In genomic region chr6:57535386-57535936, GRCm38 (mm10) we compare ENCODE assay signal across 8 mouse cellular contexts. TPM values are rescaled to one million over a fixed set of nuclear protein-coding genes. Genes with fewer than 3 reads are reported as not detected.
DNase-seq lines count a peak whose midpoint lies in the region; ATAC-seq and TF ChIP-seq lines count a peak whose summit lies in the region.

Ppm1k (minus strand) TSS chr6:57535468.

- dilution Hi-C loops in CH12.LX (cut with MboI; ENCODE audit: extremely low pct_ligation_motif_present, extremely low pct_unique_long_range_greater_than_20kb, low sequenced_read_pairs), result no loop called here

- DNase-seq in CH12.LX (ENCODE audit: extremely low read depth), result peak; percentile 99
- DNase-seq in c-Kit-positive CD71-positive TER-119-negative erythroid progenitor cells, embryonic 14.5 days (ENCODE audit: low read depth), result peak; percentile 97
- peak; percentile 96 for DNase-seq in forebrain, embryonic 11.5 days (ENCODE audit: low spot score)
- DNase-seq in kidney, postnatal 36 days, result peak; percentile 99 to 100
- DNase-seq in telencephalon, adult 2 months (ENCODE audit: low read depth, low spot score), result peak; percentile 99

- peak; percentile 46; the same call in 1 of the 2 replicates for TF ChIP-seq EP300 in CH12.LX (IDR thresholded peaks at IDR 0.05; ENCODE audit: low read length)

- H3K9ac ChIP-seq in CH12.LX (ENCODE audit: insufficient read depth, low read depth), result peak within 1 kb of the TSS; percentile 87
- H3K9ac ChIP-seq in forebrain, embryonic 11.5 days (ENCODE audit: low read length), result peak within 1 kb of the TSS; percentile 61
- H3K9ac ChIP-seq in heart, embryonic 16.5 days (ENCODE audit: low read length), result peak within 1 kb of the TSS; percentile 81
- peak within 1 kb of the TSS; percentile 49 for H3K9ac ChIP-seq in liver, embryonic 15.5 days
- H3K9ac ChIP-seq in neural tube, embryonic 12.5 days, result peak within 1 kb of the TSS; percentile 73

- peaks cover 0 to 20% of the 10 kb centered on the region in 2 experiments; a peak in 2 of 4 replicates for H3K4me1 ChIP-seq in CH12.LX (ENCODE audit: control insufficient read depth in 1 of 2, insufficient read depth in 2 of 2)
- peaks cover 7% of the 10 kb centered on the region; the same call in 1 of the 2 replicates for H3K4me1 ChIP-seq in forebrain, embryonic 11.5 days (replicated peaks; ENCODE audit: control insufficient read depth, insufficient read depth, low read length)
- H3K4me1 ChIP-seq in heart, embryonic 16.5 days (ENCODE audit: control insufficient read depth, insufficient read depth, low read length), result peaks cover 22% of the 10 kb centered on the region
- H3K4me1 ChIP-seq in liver, embryonic 15.5 days (replicated peaks), result peaks cover 25% of the 10 kb centered on the region
- H3K4me1 ChIP-seq in neural tube, embryonic 12.5 days, result peaks cover 9% of the 10 kb centered on the region; the same call in 1 of the 2 replicates

- TF ChIP-seq CTCF in CH12.LX (conservative IDR thresholded peaks at IDR 0.05 in 1 of 2, IDR thresholded peaks at IDR 0.05 in 1 of 2; ENCODE audit: low read depth in 2 of 2, low read length in 2 of 2), result no peak

- TF ChIP-seq RAD21 in CH12.LX (IDR thresholded peaks at IDR 0.05; ENCODE audit: low read depth, low read length), result no peak

- no peaks in the 10 kb centered on the region for H3K27me3 ChIP-seq in CH12.LX (replicated peaks)
- no peaks in the 10 kb centered on the region for H3K27me3 ChIP-seq in forebrain, embryonic 11.5 days (ENCODE audit: control insufficient read depth, insufficient read depth, low read length)
- no peaks in the 10 kb centered on the region for H3K27me3 ChIP-seq in heart, embryonic 16.5 days (ENCODE audit: control insufficient read depth, insufficient read depth, low read length)
- H3K27me3 ChIP-seq in liver, embryonic 15.5 days, result no peaks in the 10 kb centered on the region
- H3K27me3 ChIP-seq in neural tube, embryonic 12.5 days (replicated peaks), result no peaks in the 10 kb centered on the region

- no peaks in the 10 kb centered on the region for H3K9me3 ChIP-seq in CH12.LX (replicated peaks; ENCODE audit: low read length)
- H3K9me3 ChIP-seq in forebrain, embryonic 11.5 days (ENCODE audit: control insufficient read depth, low read length), result no peaks in the 10 kb centered on the region
- no peaks in the 10 kb centered on the region for H3K9me3 ChIP-seq in heart, embryonic 16.5 days (replicated peaks; ENCODE audit: control insufficient read depth, low read length)
- no peaks in the 10 kb centered on the region for H3K9me3 ChIP-seq in liver, embryonic 15.5 days (replicated peaks)
- H3K9me3 ChIP-seq in neural tube, embryonic 12.5 days, result no peaks in the 10 kb centered on the region

- no peaks in the 10 kb centered on the region for H3K36me3 ChIP-seq in CH12.LX (replicated peaks in 1 of 2; ENCODE audit: control insufficient read depth in 1 of 2, insufficient read depth in 1 of 2, low read length in 1 of 2)
- H3K36me3 ChIP-seq in forebrain, embryonic 11.5 days (ENCODE audit: control insufficient read depth, insufficient read depth, low read length), result no peaks in the 10 kb centered on the region
- H3K36me3 ChIP-seq in heart, embryonic 16.5 days (ENCODE audit: control insufficient read depth, insufficient read depth), result no peaks in the 10 kb centered on the region
- no peaks in the 10 kb centered on the region for H3K36me3 ChIP-seq in liver, embryonic 15.5 days (replicated peaks)
- H3K36me3 ChIP-seq in neural tube, embryonic 12.5 days, result no peaks in the 10 kb centered on the region

- peak; percentile 88 for TF ChIP-seq POLR2A in CH12.LX (IDR thresholded peaks at IDR 0.05; ENCODE audit: low read depth, low read length)

- H3K4me3 ChIP-seq in CH12.LX (replicated peaks in 1 of 3; ENCODE audit: low read depth in 2 of 3, low read length in 2 of 3, poor library complexity in 1 of 3), result peak within 1 kb of the TSS; percentile 73 to 100 (median 74)
- peak within 1 kb of the TSS; percentile 54 for H3K4me3 ChIP-seq in forebrain, embryonic 11.5 days (ENCODE audit: low read depth, low read length)
- peak within 1 kb of the TSS; percentile 58 for H3K4me3 ChIP-seq in heart, embryonic 16.5 days (ENCODE audit: low read length)
- H3K4me3 ChIP-seq in liver, embryonic 15.5 days (replicated peaks), result peak within 1 kb of the TSS; percentile 60
- peak within 1 kb of the TSS; percentile 61 for H3K4me3 ChIP-seq in neural tube, embryonic 12.5 days

- in situ Hi-C loops in CH12.LX (cut with MboI; ENCODE audit: low pct_ligation_motif_present, low pct_unique_long_range_greater_than_20kb, low sequenced_read_pairs), result no loop called here

- ATAC-seq in forebrain, embryonic 11.5 days (replicated peaks; ENCODE audit: low FRiP score), result peak; percentile 99
- peak; percentile 97 for ATAC-seq in heart, embryonic 16.5 days (replicated peaks; ENCODE audit: extremely low read depth, insufficient read depth, low FRiP score)
- ATAC-seq in liver, embryonic 15.5 days (ENCODE audit: insufficient read depth), result peak; percentile 93
- peak; percentile 99 for ATAC-seq in neural tube, embryonic 12.5 days (ENCODE audit: low FRiP score, low read depth)

- peak within 1 kb of the TSS; percentile 80 for H3K4me2 ChIP-seq in CH12.LX (ENCODE audit: insufficient read depth, low read depth, poor library complexity, severe bottlenecking)
- H3K4me2 ChIP-seq in forebrain, embryonic 11.5 days (ENCODE audit: low read depth, low read length, severe bottlenecking), result peak within 1 kb of the TSS; percentile 64
- H3K4me2 ChIP-seq in heart, embryonic 16.5 days (ENCODE audit: low read depth, low read length), result peak within 1 kb of the TSS; percentile 74
- H3K4me2 ChIP-seq in liver, embryonic 15.5 days, result peak within 1 kb of the TSS; percentile 80
- H3K4me2 ChIP-seq in neural tube, embryonic 12.5 days (replicated peaks), result peak within 1 kb of the TSS; percentile 84

- peaks cover 15% of the 10 kb centered on the region for H3K79me2 ChIP-seq in CH12.LX (replicated peaks; ENCODE audit: control insufficient read depth, extremely low read depth, insufficient read depth, poor library complexity, severe bottlenecking)

- WGBS in forebrain, embryonic 11.5 days, result under 1% methylated on average over 24 of the region's 24 CpGs
- under 1% methylated on average over 24 of the region's 24 CpGs for WGBS in heart, embryonic 16.5 days
- WGBS in liver, embryonic 15.5 days (ENCODE audit: insufficient replicate concordance), result under 1% methylated on average over 24 of the region's 24 CpGs
- under 1% methylated on average over 24 of the region's 24 CpGs for WGBS in neural tube, embryonic 12.5 days

- peak within 1 kb of the TSS; percentile 77 for H3K27ac ChIP-seq in CH12.LX (ENCODE audit: insufficient read depth, low read depth)
- peak within 1 kb of the TSS; percentile 6; the same call in 1 of the 2 replicates for H3K27ac ChIP-seq in forebrain, embryonic 11.5 days (ENCODE audit: low read depth, low read length)
- peak within 1 kb of the TSS; percentile 95 for H3K27ac ChIP-seq in heart, embryonic 16.5 days (ENCODE audit: low read length)
- peak within 1 kb of the TSS; percentile 64 for H3K27ac ChIP-seq in liver, embryonic 15.5 days (replicated peaks)
- H3K27ac ChIP-seq in neural tube, embryonic 12.5 days, result no peak within 1 kb of the TSS

TF ChIP-seq in CH12.LX, 34 proteins besides CTCF, POLR2A, EP300 and RAD21 (continues in another document):
- TF ChIP-seq MAFK (IDR thresholded peaks at IDR 0.05; ENCODE audit: insufficient replicate concordance, low read length) (no peak), GABPA (IDR thresholded peaks at IDR 0.05; ENCODE audit: insufficient replicate concordance, low read depth, low read length) (no peak), USF2 (conservative IDR thresholded peaks at IDR 0.05; ENCODE audit: low read depth, low read length) (no peak), PAX5 (IDR thresholded peaks at IDR 0.05; ENCODE audit: low read length) (no peak), ETS1 (conservative IDR thresholded peaks at IDR 0.05; ENCODE audit: low read depth, low read length) (0 out of 2 replicates have a peak, but pooled peaks have one; percentile 13), MEF2A (IDR thresholded peaks at IDR 0.05; ENCODE audit: borderline replicate concordance, low read depth, low read length) (no peak), POLR2AphosphoS2 (IDR thresholded peaks at IDR 0.05; ENCODE audit: low read depth, low read length) (no peak), USF1 (IDR thresholded peaks at IDR 0.05; ENCODE audit: low read depth, low read length) (no peak), ZC3H11A (IDR thresholded peaks at IDR 0.05; ENCODE audit: low read depth, low read length) (no peak), ZKSCAN1 (IDR thresholded peaks at IDR 0.05; ENCODE audit: borderline replicate concordance, low read depth, low read length) (no peak), CHD1 (IDR thresholded peaks at IDR 0.05; ENCODE audit: low read depth, low read length) (no peak), MAX (IDR thresholded peaks at IDR 0.05; ENCODE audit: low read length) (peak; percentile 56; the same call in 1 of the 2 replicates), SMC3 (IDR thresholded peaks at IDR 0.05; ENCODE audit: low read depth, low read length) (no peak), E2F4 (IDR thresholded peaks at IDR 0.05; ENCODE audit: insufficient replicate concordance, low read depth, low read length) (0 out of 2 replicates have a peak, but pooled peaks have one; percentile 74), KAT2A (IDR thresholded peaks at IDR 0.05; ENCODE audit: insufficient replicate concordance, low read length) (no peak), UBTF (IDR thresholded peaks at IDR 0.05; ENCODE audit: low read depth, low read length) (no peak), NELFE (IDR thresholded peaks at IDR 0.05; ENCODE audit: low read depth, low read length) (peak; percentile 72), TBP (conservative IDR thresholded peaks at IDR 0.05; ENCODE audit: low read depth, low read length) (peak; percentile 91), JUND (conservative IDR thresholded peaks at IDR 0.05; ENCODE audit: low read depth, low read length) (no peak), ZMIZ1 (IDR thresholded peaks at IDR 0.05; ENCODE audit: low read depth, low read length) (peak; percentile 63), BHLHE40 (IDR thresholded peaks at IDR 0.05; ENCODE audit: low read depth, low read length) (0 out of 2 replicates have a peak, but pooled peaks have one; percentile 5), CHD2 (IDR thresholded peaks at IDR 0.05; ENCODE audit: low read length) (peak; percentile 80; the same call in 1 of the 2 replicates), SIN3A (IDR thresholded peaks at IDR 0.05; ENCODE audit: low read length) (peak; percentile 20; the same call in 1 of the 2 replicates)

RNA-seq across cellular contexts. Expression of gene Ppm1k, which starts in this region (rescaled TPM):
- total RNA-seq in CH12.LX (2012; rRNA removed) (9.8 and 10.5 TPM in 2 replicates), CH12.LX (2014; rRNA removed) (15.1 and 27.1 TPM in 2 replicates)
- polyA plus RNA-seq in CH12.LX (2012; ENCODE audit: insufficient read length, low read depth), result 11.0 and 17.1 TPM in 2 replicates
- polyA plus RNA-seq in forebrain, embryonic 11.5 days (2014; fragmentation: Nextera tagmentation; extraction: Ambion mirVana), result 6.2 and 6.7 TPM in 2 replicates
- polyA plus RNA-seq in heart, embryonic 16.5 days (2015; fragmentation: Nextera tagmentation; extraction: Ambion mirVana), result 12.2 and 15.7 TPM in 2 replicates
- 4.6 and 5.1 TPM in 2 replicates for polyA plus RNA-seq in liver, embryonic 15.5 days (2015; fragmentation: Nextera tagmentation; extraction: Ambion mirVana)
- polyA plus RNA-seq in neural tube, embryonic 12.5 days (2016; fragmentation: Nextera tagmentation; extraction: Ambion mirVana), result 6.6 and 7.1 TPM in 2 replicates
